Mouse (Mus musculus): ENCODE data around the gene Arx. TPM values are rescaled to one million over a fixed set of nuclear protein-coding genes. Genes with fewer than 3 reads are reported as not detected.

Arx gene
- polyA plus RNA-seq, 1 experiment from 2014 or later: 69.1 TPM

GRCm38 (mm10) chrX:93294736-93295490 lies 8.7 kb downstream of the Arx start:
- Histone ChIP-seq H3K4me2 (peak overlapping the region; percentile 56), H3K9ac (peak overlapping the region; percentile 57), H3K9me3 (no peaks in the 10 kb centered on the region), H3K27me3 (peaks cover 18% of the 10 kb centered on the region; the same call in 1 of the 2 replicates), H3K4me3 (replicated peaks) (peak overlapping the region; percentile 28), H3K27ac (peak overlapping the region; percentile 87), H3K4me1 (peaks cover 14% of the 10 kb centered on the region), H3K36me3 (replicated peaks) (no peaks in the 10 kb centered on the region)
- no peak for ATAC-seq (ENCODE audit: low FRiP score)
- WGBS: 20% methylated on average over 25 of the region's 25 CpGs

- Histone ChIP-seq H3K9me3 (no peaks in the 10 kb centered on the region), H3K4me1 (peaks cover 14% of the 10 kb centered on the region), H3K36me3 (replicated peaks) (no peaks in the 10 kb centered on the region), H3K27ac (peak overlapping the region; percentile 87), H3K4me2 (peak overlapping the region; percentile 56), H3K27me3 (peaks cover 18% of the 10 kb centered on the region; the same call in 1 of the 2 replicates), H3K4me3 (replicated peaks) (peak overlapping the region; percentile 31), H3K9ac (peak overlapping the region; percentile 51; the same call in 1 of the 2 replicates)
- WGBS: 21% methylated on average over 5 of the region's 5 CpGs
- no peak for ATAC-seq (ENCODE audit: low FRiP score)
Observed at GRCm38 (mm10) chrX:93295819-93296218, 9.6 kb downstream of the Arx start.

DNA sequence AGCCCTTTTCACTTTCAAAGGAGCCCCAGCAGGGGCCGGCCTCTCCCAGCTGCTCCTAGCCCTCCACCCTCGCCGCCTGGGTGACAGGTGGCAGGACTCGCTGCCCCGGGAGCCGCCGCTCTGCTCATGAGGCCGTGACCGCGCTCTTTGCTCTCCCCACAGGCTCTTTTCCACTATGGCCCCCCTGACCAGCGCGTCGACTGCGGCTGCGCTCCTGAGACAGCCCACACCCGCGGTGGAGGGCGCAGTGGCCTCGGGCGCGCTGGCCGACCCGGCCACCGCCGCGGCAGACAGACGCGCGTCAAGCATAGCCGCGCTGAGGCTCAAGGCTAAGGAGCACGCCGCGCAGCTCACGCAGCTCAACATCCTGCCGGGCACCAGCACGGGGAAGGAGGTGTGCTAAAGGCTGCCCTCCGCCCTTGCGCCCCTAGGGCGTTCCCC lies 10.8 kb downstream of the Arx start:
- Histone ChIP-seq H3K4me1 (peaks cover 14% of the 10 kb centered on the region), H3K9me3 (no peaks in the 10 kb centered on the region), H3K4me2 (peak overlapping the region; percentile 56), H3K27me3 (peaks cover 18% of the 10 kb centered on the region; the same call in 1 of the 2 replicates), H3K4me3 (replicated peaks) (peak overlapping the region; percentile 31), H3K9ac (peak overlapping the region; percentile 51), H3K27ac (peak overlapping the region; percentile 87), H3K36me3 (replicated peaks) (no peaks in the 10 kb centered on the region)
- WGBS: 11% methylated on average over 40 of the region's 40 CpGs
- peak; percentile 10; the same call in 1 of the 2 replicates for ATAC-seq (ENCODE audit: low FRiP score)

GRCm38 (mm10) chrX:93299046-93299626 lies 12.9 kb downstream of the Arx start:
- Histone ChIP-seq H3K9me3 (no peaks in the 10 kb centered on the region), H3K9ac (peak overlapping the region; percentile 38), H3K36me3 (replicated peaks) (no peaks in the 10 kb centered on the region), H3K4me2 (peak overlapping the region; percentile 50), H3K27me3 (peaks cover 21% of the 10 kb centered on the region; the same call in 1 of the 2 replicates), H3K4me3 (replicated peaks) (peak overlapping the region; percentile 25), H3K4me1 (peaks cover 14% of the 10 kb centered on the region), H3K27ac (peak overlapping the region; percentile 91)
- peak; percentile 24; the same call in 1 of the 2 replicates for ATAC-seq (ENCODE audit: low FRiP score)
- 18% methylated on average over 40 of the region's 43 CpGs for WGBS

DNA sequence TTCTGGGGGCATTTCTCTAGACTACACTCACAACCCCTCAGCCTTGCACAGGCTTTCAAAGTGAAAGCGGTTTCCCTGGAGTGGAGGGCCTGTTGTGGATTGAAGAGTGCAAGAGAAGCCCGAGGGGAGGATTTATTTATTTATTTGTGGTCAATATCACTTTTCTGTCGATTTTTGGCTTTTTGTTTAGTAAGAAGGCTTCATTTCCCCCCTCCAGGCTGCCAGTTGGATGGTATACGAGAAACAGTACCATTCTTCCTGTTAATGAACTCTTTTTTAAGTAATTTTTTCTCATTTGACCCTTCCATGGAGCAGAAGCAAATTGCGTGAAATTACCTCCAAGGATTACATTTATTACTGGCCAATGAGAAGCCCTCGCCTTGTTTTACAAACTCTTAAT lies 13.5 kb downstream of the Arx start:
- H3K27me3 ChIP-seq: peaks cover 17% of the 10 kb centered on the region; the same call in 1 of the 2 replicates
- peak overlapping the region; percentile 50 for H3K4me2 ChIP-seq
- H3K4me3 ChIP-seq (replicated peaks): no peak overlapping the region
- WGBS: 13% methylated on average over 6 of the region's 6 CpGs
- H3K27ac ChIP-seq: peak overlapping the region; percentile 91
- H3K36me3 ChIP-seq (replicated peaks): no peaks in the 10 kb centered on the region
- peak; percentile 13; the same call in 1 of the 2 replicates for ATAC-seq (ENCODE audit: low FRiP score)
- no peaks in the 10 kb centered on the region for H3K9me3 ChIP-seq
- peak overlapping the region; percentile 38; the same call in 1 of the 2 replicates for H3K9ac ChIP-seq
- peaks cover 14% of the 10 kb centered on the region for H3K4me1 ChIP-seq

- Histone ChIP-seq H3K9me3 (no peaks in the 10 kb centered on the region), H3K27ac (peak overlapping the region; percentile 91), H3K36me3 (replicated peaks) (no peaks in the 10 kb centered on the region), H3K4me2 (no peak overlapping the region), H3K27me3 (peaks cover 16% of the 10 kb centered on the region; the same call in 1 of the 2 replicates), H3K4me3 (replicated peaks) (no peak overlapping the region), H3K4me1 (peaks cover 14% of the 10 kb centered on the region), H3K9ac (no peak overlapping the region)
- ATAC-seq (ENCODE audit: low FRiP score): peak; percentile 34; the same call in 1 of the 2 replicates
- 12% methylated on average over 10 of the region's 10 CpGs for WGBS
Observed at GRCm38 (mm10) chrX:93300183-93300815, 14.1 kb downstream of the Arx start.

GRCm38 (mm10) chrX:93301798-93302197 lies 15.6 kb downstream of the Arx start:
- Histone ChIP-seq H3K36me3 (replicated peaks) (no peaks in the 10 kb centered on the region), H3K4me1 (peaks cover 10% of the 10 kb centered on the region), H3K27ac (0 out of 2 replicates have a peak overlapping the region, but pooled peaks have one; percentile 91), H3K4me2 (no peak overlapping the region), H3K9ac (no peak overlapping the region), H3K9me3 (no peaks in the 10 kb centered on the region), H3K27me3 (peaks cover 10% of the 10 kb centered on the region; the same call in 1 of the 2 replicates), H3K4me3 (replicated peaks) (no peak overlapping the region)
- ATAC-seq (ENCODE audit: low FRiP score): peak; percentile 75
- WGBS: 11% methylated on average over 7 of the region's 7 CpGs

DNA sequence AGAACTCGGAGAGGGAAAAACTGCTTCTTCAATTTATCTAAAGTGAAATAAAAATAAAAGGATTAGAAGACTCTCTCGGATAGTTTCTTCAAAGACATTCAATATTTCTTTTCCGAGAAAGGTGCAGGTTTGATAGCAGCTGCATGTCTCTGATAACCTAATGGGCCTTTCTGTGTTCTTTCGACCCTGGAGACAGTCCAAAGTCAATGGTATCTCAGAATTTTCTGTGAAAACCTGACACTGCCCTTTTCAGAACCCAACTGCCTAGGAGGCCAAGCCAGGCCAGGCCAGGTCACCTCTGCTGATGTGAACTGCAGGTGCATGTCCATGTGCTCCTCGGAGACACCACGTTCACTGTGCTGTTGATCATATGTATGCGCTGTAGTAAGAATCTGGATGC lies 19.5 kb downstream of the Arx start:
- no peaks in the 10 kb centered on the region for H3K36me3 ChIP-seq (replicated peaks)
- no peak overlapping the region for H3K9ac ChIP-seq
- H3K4me2 ChIP-seq: no peak overlapping the region
- no peak overlapping the region for H3K27ac ChIP-seq
- no peak for ATAC-seq (ENCODE audit: low FRiP score)
- 0 out of 2 replicates have a peak, but pooled peaks cover 6% of the 10 kb centered on the region for H3K27me3 ChIP-seq
- WGBS: 90% methylated on average over 7 of the region's 7 CpGs
- H3K9me3 ChIP-seq: no peaks in the 10 kb centered on the region
- H3K4me1 ChIP-seq: no peaks in the 10 kb centered on the region; the same call in 1 of the 2 replicates
- no peak overlapping the region for H3K4me3 ChIP-seq (replicated peaks)

- no peak overlapping the region for H3K4me3 ChIP-seq (replicated peaks)
- ATAC-seq (ENCODE audit: low FRiP score): no peak
- H3K4me2 ChIP-seq: no peak overlapping the region
- no peak overlapping the region for H3K9ac ChIP-seq
- H3K27me3 ChIP-seq: no peaks in the 10 kb centered on the region
- no peak overlapping the region for H3K27ac ChIP-seq
- H3K36me3 ChIP-seq (replicated peaks): no peaks in the 10 kb centered on the region
- WGBS: 45% methylated on average over 4 of the region's 4 CpGs
- no peaks in the 10 kb centered on the region for H3K4me1 ChIP-seq
- H3K9me3 ChIP-seq: no peaks in the 10 kb centered on the region
Observed at GRCm38 (mm10) chrX:93317577-93317976, 31.3 kb downstream of the Arx start.

DNA sequence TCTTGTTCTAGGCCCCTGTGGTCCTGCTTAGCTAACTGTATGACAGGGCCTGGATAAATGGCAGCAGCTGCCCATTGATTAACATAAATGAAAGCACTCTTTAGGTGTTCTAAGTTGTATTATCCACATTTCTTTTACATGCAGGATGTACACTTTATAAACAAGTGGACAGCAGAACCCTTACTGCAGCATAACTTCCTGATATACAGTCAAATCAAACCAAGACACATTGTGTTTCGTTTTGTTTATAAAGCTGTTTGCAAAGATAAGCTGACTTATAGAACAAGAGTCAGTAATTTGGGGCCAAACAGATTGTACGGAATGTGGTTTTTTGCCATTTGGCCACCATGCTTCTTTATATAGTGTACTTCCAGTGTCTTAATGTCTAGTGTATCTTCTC lies 33.7 kb downstream of the Arx start:
- Histone ChIP-seq H3K27ac (no peak overlapping the region), H3K27me3 (no peaks in the 10 kb centered on the region), H3K4me2 (no peak overlapping the region), H3K9ac (no peak overlapping the region), H3K4me1 (no peaks in the 10 kb centered on the region), H3K9me3 (no peaks in the 10 kb centered on the region), H3K4me3 (replicated peaks) (no peak overlapping the region), H3K36me3 (replicated peaks) (no peaks in the 10 kb centered on the region)
- WGBS: 84% methylated on average over 2 of the region's 2 CpGs
- no peak for ATAC-seq (ENCODE audit: low FRiP score)

DNA sequence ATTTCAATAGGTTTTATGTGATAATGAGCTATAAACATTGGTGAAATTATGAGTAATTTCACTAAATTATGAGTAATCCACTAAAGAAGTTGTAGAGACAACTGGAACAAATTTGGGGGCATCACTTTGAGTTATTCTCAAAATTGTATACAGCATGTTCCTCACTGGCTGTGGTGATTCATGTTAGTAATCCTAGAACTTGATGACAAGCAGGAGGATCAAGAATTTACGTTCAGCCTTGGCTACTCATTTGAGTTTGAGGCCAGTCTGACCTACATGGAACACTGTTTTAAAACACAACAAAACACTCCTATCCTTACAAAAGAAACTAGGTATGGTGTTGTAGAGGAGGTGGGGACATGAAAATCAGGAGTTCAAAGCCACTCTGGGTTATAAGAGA lies 35.1 kb downstream of the Arx start:
- H3K36me3 ChIP-seq (replicated peaks): no peaks in the 10 kb centered on the region
- H3K27me3 ChIP-seq: no peaks in the 10 kb centered on the region
- no peaks in the 10 kb centered on the region for H3K9me3 ChIP-seq
- no peaks in the 10 kb centered on the region for H3K4me1 ChIP-seq
- H3K4me2 ChIP-seq: no peak overlapping the region
- H3K27ac ChIP-seq: no peak overlapping the region
- no peak for ATAC-seq (ENCODE audit: low FRiP score)
- H3K9ac ChIP-seq: no peak overlapping the region
- no peak overlapping the region for H3K4me3 ChIP-seq (replicated peaks)
- 83% methylated on average over 1 of the region's 1 CpGs for WGBS
